Mouse (Mus musculus): ENCODE data around the gene Morn1. TPM values are rescaled to one million over a fixed set of nuclear protein-coding genes. Genes with fewer than 3 reads are reported as not detected.

Gene Morn1
- total and polyA plus RNA-seq, 2 experiments from 2014 or later, result 3.3 to 8.6 TPM

- Histone ChIP-seq H3K36me3 (ENCODE audit: insufficient read depth, low read length) (no peaks in the 10 kb centered on the region), H3K4me3 (ENCODE audit: low read depth, low read length) (no peak overlapping the region), H3K4me2 (ENCODE audit: low read depth, low read length, poor library complexity, severe bottlenecking) (no peak overlapping the region), H3K27ac (ENCODE audit: low read depth, low read length) (no peak overlapping the region), H3K27me3 (ENCODE audit: insufficient read depth, low read length) (no peaks in the 10 kb centered on the region), H3K4me1 (ENCODE audit: insufficient read depth, low read length) (peaks cover 7% of the 10 kb centered on the region; the same call in 1 of the 2 replicates), H3K9me3 (ENCODE audit: low read length) (no peaks in the 10 kb centered on the region), H3K9ac (replicated peaks; ENCODE audit: low read length, poor library complexity, severe bottlenecking) (no peak overlapping the region)
- no peak for TF ChIP-seq CTCF (IDR thresholded peaks at IDR 0.05)
- no peak for DNase-seq (ENCODE audit: low spot score)
- ATAC-seq (ENCODE audit: low FRiP score), result no peak
- WGBS, result 25% methylated on average over 3 of the region's 3 CpGs
These were observed 46.8 kb downstream of the Morn1 start for GRCm38 (mm10) chr4:155133188-155133587.

GRCm38 (mm10) chr4:155133658-155134417, 47.5 kb downstream of the Morn1 start:
- no peak for ATAC-seq (ENCODE audit: low FRiP score)
- Histone ChIP-seq H3K9me3 (ENCODE audit: low read length) (no peaks in the 10 kb centered on the region), H3K27ac (ENCODE audit: low read depth, low read length) (no peak overlapping the region), H3K9ac (replicated peaks; ENCODE audit: low read length, poor library complexity, severe bottlenecking) (no peak overlapping the region), H3K4me3 (ENCODE audit: low read depth, low read length) (no peak overlapping the region), H3K4me2 (ENCODE audit: low read depth, low read length, poor library complexity, severe bottlenecking) (no peak overlapping the region), H3K4me1 (ENCODE audit: insufficient read depth, low read length) (peaks cover 7% of the 10 kb centered on the region; the same call in 1 of the 2 replicates), H3K36me3 (ENCODE audit: insufficient read depth, low read length) (no peaks in the 10 kb centered on the region), H3K27me3 (ENCODE audit: insufficient read depth, low read length) (no peaks in the 10 kb centered on the region)
- no peak for TF ChIP-seq CTCF (IDR thresholded peaks at IDR 0.05)
- 42% methylated on average over 20 of the region's 20 CpGs for WGBS
- no peak for DNase-seq (ENCODE audit: low spot score)

- ATAC-seq (ENCODE audit: low FRiP score) (no peak), DNase-seq (ENCODE audit: low spot score) (no peak)
- TF ChIP-seq CTCF (IDR thresholded peaks at IDR 0.05), result no peak
- H3K4me3 ChIP-seq (ENCODE audit: low read depth, low read length), result no peak overlapping the region
- H3K4me1 ChIP-seq (ENCODE audit: insufficient read depth, low read length), result 0 out of 2 replicates have a peak, but pooled peaks cover 7% of the 10 kb centered on the region
- no peaks in the 10 kb centered on the region for H3K27me3 ChIP-seq (ENCODE audit: insufficient read depth, low read length)
- H3K36me3 ChIP-seq (ENCODE audit: insufficient read depth, low read length), result no peaks in the 10 kb centered on the region
- H3K27ac ChIP-seq (ENCODE audit: low read depth, low read length), result no peak overlapping the region
- no peak overlapping the region for H3K4me2 ChIP-seq (ENCODE audit: low read depth, low read length, poor library complexity, severe bottlenecking)
- no peak overlapping the region for H3K9ac ChIP-seq (replicated peaks; ENCODE audit: low read length, poor library complexity, severe bottlenecking)
- H3K9me3 ChIP-seq (ENCODE audit: low read length), result no peaks in the 10 kb centered on the region
- 73% methylated on average over 7 of the region's 7 CpGs for WGBS
These were observed 48.4 kb downstream of the Morn1 start for GRCm38 (mm10) chr4:155134686-155135172.

GRCm38 (mm10) chr4:155135909-155136585, 49.7 kb downstream of the Morn1 start:
- no peak for ATAC-seq (ENCODE audit: low FRiP score)
- no peak for DNase-seq (ENCODE audit: low spot score)

GRCm38 (mm10) chr4:155137891-155138290, 51.5 kb downstream of the Morn1 start:
- Histone ChIP-seq H3K4me1 (ENCODE audit: insufficient read depth, low read length) (0 out of 2 replicates have a peak, but pooled peaks cover 5% of the 10 kb centered on the region), H3K9me3 (ENCODE audit: low read length) (no peaks in the 10 kb centered on the region), H3K36me3 (ENCODE audit: insufficient read depth, low read length) (no peaks in the 10 kb centered on the region), H3K9ac (replicated peaks; ENCODE audit: low read length, poor library complexity, severe bottlenecking) (no peak overlapping the region), H3K4me3 (ENCODE audit: low read depth, low read length) (no peak overlapping the region), H3K27ac (ENCODE audit: low read depth, low read length) (no peak overlapping the region), H3K27me3 (ENCODE audit: insufficient read depth, low read length) (no peaks in the 10 kb centered on the region), H3K4me2 (ENCODE audit: low read depth, low read length, poor library complexity, severe bottlenecking) (no peak overlapping the region)
- TF ChIP-seq CTCF (IDR thresholded peaks at IDR 0.05), result no peak
- ATAC-seq (ENCODE audit: low FRiP score), result no peak
- no peak for DNase-seq (ENCODE audit: low spot score)
- 83% methylated on average over 7 of the region's 7 CpGs for WGBS

More at GRCm38 (mm10) chr4:155135909-155136585, 49.7 kb downstream of the Morn1 start:
- no peak for TF ChIP-seq CTCF (IDR thresholded peaks at IDR 0.05)
- Histone ChIP-seq H3K9me3 (ENCODE audit: low read length) (no peaks in the 10 kb centered on the region), H3K4me1 (ENCODE audit: insufficient read depth, low read length) (0 out of 2 replicates have a peak, but pooled peaks cover 5% of the 10 kb centered on the region), H3K9ac (replicated peaks; ENCODE audit: low read length, poor library complexity, severe bottlenecking) (no peak overlapping the region), H3K4me2 (ENCODE audit: low read depth, low read length, poor library complexity, severe bottlenecking) (no peak overlapping the region), H3K27ac (ENCODE audit: low read depth, low read length) (no peak overlapping the region), H3K36me3 (ENCODE audit: insufficient read depth, low read length) (no peaks in the 10 kb centered on the region), H3K27me3 (ENCODE audit: insufficient read depth, low read length) (no peaks in the 10 kb centered on the region), H3K4me3 (ENCODE audit: low read depth, low read length) (no peak overlapping the region)
- WGBS, result 64% methylated on average over 5 of the region's 5 CpGs

GRCm38 (mm10) chr4:155138451-155138850, 52.1 kb downstream of the Morn1 start:
- no peaks in the 10 kb centered on the region for H3K9me3 ChIP-seq (ENCODE audit: low read length)
- no peak for DNase-seq (ENCODE audit: low spot score)
- no peak overlapping the region for H3K27ac ChIP-seq (ENCODE audit: low read depth, low read length)
- TF ChIP-seq CTCF (IDR thresholded peaks at IDR 0.05), result no peak
- H3K4me1 ChIP-seq (ENCODE audit: insufficient read depth, low read length), result peaks cover 8% of the 10 kb centered on the region; the same call in 1 of the 2 replicates
- H3K4me2 ChIP-seq (ENCODE audit: low read depth, low read length, poor library complexity, severe bottlenecking), result no peak overlapping the region
- no peaks in the 10 kb centered on the region for H3K27me3 ChIP-seq (ENCODE audit: insufficient read depth, low read length)
- ATAC-seq (ENCODE audit: low FRiP score), result no peak
- H3K9ac ChIP-seq (replicated peaks; ENCODE audit: low read length, poor library complexity, severe bottlenecking), result no peak overlapping the region
- H3K36me3 ChIP-seq (ENCODE audit: insufficient read depth, low read length), result no peaks in the 10 kb centered on the region
- H3K4me3 ChIP-seq (ENCODE audit: low read depth, low read length), result no peak overlapping the region
- 86% methylated on average over 8 of the region's 8 CpGs for WGBS
